Mouse (Mus musculus) cerebellum, adult 2 months (tissue): ENCODE data around the gene Hoxd4.

Experiments used
- CTCF ChIP-seq: fragments of 200-500 bp; IDR thresholded peaks from 2 replicates; pipeline ENCODE4 v1.5.1; 2011; ENCODE audit warnings: low read depth, mild to moderate bottlenecking, control low read depth, low read length, moderate library complexity, borderline replicate concordance; ENCODE audit not compliant: insufficient read depth
- POLR2A ChIP-seq: fragments of 200-500 bp; IDR thresholded peaks from 2 replicates; pipeline ENCODE4 v1.6.1; 2011; ENCODE audit warnings: low read length, control low read depth, borderline replicate concordance; ENCODE audit not compliant: insufficient read depth

- TF ChIP-seq CTCF (no peak), POLR2A (no peak)
Observed at GRCm38 (mm10) chr2:74699664-74700545, 11.8 kb upstream of the Hoxd4 start.
